Mouse (Mus musculus): ENCODE data around the gene Crygs.
"Not testable (repeated sequence)": the region's sequence is repeated elsewhere in the genome, so short reads cannot be mapped to it uniquely, and the experiment has no call there.

Crygs gene

DNA sequence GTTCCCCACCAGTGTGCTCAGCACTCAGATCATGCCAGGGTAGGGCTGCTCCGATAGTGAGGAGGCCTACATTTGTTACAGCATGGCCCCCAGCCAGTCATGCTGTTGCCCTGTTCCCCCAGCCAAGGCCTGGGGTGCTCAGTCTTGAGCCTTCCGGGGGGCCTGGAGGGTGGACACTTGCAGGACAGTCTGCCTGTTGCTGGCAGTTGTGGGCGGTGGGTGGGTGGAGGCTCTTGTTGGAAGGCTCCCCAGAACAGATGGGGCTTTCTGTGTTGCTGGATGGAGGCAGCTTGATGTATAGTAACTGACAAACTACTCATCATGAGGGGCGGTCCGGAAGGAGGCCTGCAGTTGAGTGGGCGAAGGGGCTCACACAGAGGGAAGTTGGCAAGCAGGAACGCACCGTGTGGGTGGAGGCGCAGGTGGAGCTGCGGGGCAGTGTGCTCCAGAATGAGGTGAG is 21.4 kb downstream of the Crygs start:
- DNase-seq (ENCODE audit: low spot score), result no peak

DNA sequence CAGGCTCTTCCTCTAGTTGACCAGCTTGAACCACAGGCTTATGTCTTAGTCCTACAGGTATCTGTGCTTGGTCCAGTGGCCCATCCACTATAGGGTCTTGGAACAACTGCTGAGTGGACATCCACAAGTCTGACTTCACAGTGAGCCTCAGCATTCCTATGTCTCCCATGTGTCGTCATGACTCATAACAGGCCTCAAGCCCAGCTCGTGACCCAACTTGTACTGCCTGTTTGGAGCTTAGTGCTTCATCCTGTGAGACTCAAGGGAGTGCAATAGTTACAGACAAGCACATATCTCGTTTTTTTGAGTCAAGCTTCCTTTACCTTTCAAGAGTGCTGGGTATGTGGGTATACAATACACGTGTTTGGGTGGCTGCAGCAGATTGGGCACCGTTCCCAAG is 28.7 kb downstream of the Crygs start:
- no peak for DNase-seq (ENCODE audit: low spot score)

DNA sequence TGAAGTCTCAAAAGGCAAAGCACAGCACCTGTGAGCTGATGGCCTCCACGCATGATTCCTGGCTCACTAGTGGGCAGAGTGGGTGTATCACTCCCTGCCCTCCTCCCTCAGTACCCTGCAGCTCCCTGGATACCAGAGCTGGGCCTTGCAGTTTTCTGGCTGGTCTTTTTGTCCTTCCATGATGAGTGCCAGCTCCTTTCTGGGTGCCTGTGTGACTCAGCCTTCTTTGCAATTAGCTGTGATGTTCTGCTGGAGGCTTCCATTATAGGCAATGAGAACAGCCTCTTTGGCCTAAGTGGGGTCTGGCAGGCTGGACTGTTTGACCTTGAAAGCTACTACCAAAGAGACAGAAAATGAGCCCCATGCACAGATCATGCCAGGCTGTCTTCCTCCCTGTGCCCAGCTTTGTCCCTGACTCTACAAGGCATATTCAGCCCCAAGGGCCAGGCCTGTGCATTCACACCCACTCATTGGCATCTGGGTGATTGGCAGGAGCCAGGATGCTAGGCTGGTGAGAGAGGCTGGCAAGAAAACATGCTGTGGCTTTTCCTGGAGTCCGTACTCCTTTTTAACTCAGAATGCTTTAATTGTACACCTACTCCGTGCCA is 32.0 kb downstream of the Crygs start:
- DNase-seq (ENCODE audit: low spot score), result no peak

DNA sequence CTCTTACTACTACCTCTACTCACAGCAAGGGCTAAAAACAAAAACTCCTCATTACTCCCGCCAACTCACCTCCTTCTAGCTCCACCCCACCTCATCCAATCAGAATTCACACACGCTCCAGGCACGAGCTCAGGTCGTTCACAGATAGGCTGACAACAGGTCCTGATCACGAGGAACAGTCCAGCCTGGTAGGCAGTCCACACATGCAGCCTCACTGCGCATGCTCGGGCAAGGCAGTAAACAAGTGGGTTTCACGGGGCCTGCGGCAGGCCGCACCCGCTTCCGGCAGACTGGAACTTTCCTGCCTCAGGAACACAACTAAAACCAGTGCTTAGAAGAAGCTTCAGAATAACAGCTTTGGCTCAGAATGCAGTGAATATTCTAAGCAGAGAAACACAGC is 33.1 kb downstream of the Crygs start:
- not testable (repeated sequence) for DNase-seq (ENCODE audit: low spot score)

DNA sequence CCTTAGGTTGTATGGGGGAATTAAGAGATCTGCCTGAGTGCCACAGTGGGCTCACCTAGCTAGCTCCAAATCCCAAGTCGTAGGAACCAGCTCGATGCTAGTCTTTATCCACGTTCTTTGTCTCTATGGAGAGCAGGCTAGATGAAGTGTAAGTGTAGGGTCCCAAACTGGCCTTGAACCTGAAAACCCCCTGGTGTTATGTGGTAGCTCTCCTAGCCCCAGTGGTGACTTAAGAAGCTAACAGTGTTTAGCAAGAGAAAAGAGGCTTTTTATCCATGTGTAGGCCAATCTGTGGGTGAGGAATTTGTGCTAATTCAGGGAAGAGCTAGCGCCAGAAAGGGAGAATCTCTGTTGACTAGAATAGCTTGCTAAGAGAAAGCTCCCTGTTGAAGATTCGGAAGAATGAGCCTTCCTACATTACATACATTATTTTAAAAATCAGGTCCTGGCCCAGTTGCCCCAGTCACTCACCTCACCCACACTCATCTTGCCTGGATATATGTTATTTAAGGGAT is 35.8 kb downstream of the Crygs start:
- DNase-seq (ENCODE audit: low spot score), result no peak

DNA sequence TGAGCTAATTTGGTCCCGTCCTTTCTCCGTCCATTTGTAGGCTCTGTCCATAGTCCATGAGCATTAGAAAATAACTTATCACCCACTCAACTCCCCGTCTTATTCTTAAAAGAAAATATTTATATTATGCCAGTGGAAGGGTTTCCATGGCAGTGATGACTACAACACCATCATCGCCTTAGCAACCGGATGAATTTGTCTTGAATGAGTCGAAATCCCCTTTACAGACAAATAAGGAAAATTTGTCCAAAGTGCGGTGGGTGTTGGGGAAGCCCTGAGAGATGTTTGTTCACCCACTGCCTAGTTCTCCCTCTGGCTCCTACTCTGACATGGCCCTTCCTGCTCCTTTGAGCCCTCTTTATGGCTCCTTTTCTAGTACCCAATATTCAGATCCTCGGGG is 42.7 kb downstream of the Crygs start:
- DNase-seq (ENCODE audit: low spot score), result no peak

DNA sequence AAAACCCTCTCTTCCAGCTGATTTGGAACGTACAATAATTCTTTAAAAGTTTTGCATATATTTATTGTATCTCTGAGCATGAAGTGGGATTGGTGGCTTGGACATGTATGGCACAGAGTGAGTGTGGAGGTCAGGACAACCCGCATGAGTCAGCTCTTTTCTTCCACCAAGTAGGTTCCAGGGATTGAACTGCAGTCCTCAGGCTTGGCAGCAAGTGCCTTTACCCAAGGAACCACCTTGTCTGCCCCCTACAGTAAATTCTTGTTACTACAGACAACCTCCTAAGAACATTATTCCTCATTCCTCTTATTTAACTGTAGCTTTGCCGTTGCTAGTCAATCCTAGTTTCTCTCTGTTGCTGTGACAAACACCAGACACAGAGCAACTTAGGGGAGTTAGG is 44.0 kb downstream of the Crygs start:
- DNase-seq (ENCODE audit: low spot score), result no peak

DNA sequence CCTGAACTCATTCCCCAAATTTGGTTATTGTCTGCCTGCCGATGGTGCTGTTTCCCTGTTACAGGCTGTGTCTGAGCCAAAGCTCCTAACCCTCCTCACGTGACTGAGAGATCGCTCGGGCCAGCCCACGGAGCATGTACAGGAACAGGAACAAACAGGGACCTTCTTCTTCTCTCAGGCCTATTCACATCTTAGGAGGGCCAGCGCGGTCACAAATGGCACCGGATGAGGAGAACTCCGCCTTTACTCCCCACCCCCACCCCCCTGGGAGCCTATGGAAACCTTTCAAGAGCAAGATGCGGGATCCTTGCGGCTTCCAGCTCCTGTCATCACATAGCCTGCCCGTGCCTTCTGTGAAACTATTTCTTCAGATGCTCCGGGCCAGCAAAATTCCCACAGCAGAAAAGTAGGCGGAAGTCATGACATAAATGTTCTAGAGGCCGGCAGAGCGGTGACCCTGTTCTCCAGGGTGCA is 44.6 kb downstream of the Crygs start:
- DNase-seq (ENCODE audit: low spot score), result no peak

DNA sequence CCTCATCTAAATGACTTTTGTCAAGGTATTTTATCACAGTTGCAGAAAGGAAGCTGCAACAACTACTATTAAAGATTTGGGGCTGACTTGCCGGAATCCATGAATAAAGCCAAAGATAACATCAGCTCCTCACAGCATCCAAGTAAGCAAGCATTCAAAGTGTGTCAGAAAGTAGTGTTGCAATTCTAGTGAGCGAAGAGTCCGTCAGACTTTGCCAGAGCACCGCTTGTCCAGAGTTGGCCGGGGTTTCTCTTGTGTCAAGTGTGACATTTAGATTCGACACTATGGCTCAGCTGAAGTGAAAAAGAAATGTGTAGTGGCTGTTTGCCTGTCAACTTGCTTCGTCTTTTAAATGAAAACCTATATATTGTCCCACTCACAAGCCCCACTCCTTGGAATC is 45.8 kb downstream of the Crygs start:
- no peak for DNase-seq (ENCODE audit: low spot score)

Data from ovary, postnatal 14 days (tissue).